Mouse (Mus musculus) heart, postnatal 0 days (tissue): ENCODE measurements at regions not wholly inside any gene's neighbourhood (a gene's known extent, or its start where the extent isn't known, plus 50 kb on each side); places are given as distances from the start of the nearest gene placed in this dataset.

Experiments
- CTCF ChIP-seq: IDR thresholded peaks from 2 replicates; pipeline ENCODE4 v1.5.1; 2016; ENCODE audit warnings: antibody characterized with exemption, control low read depth, low read depth
- EP300 ChIP-seq: IDR thresholded peaks from 2 replicates; pipeline ENCODE4 v1.6.1; 2016; ENCODE audit warnings: antibody characterized with exemption, low read depth

GRCm38 (mm10) chr5:132671496-132671895 lies 128.4 kb upstream of the Auts2 start:
- TF ChIP-seq CTCF (no peak), EP300 (no peak)
